Mouse (Mus musculus) embryonic facial prominence, embryonic 14.5 days (tissue): Measurements from ENCODE around the gene Mdga1. TPM values are rescaled to one million over a fixed set of nuclear protein-coding genes. Genes with fewer than 3 reads are reported as not detected.

Experiments
- ATAC-seq: fragments of 200-750 bp; cut with Nextera tagmentation; 2 replicates; pipeline ENCODE4 v1.8.0; 2017; ENCODE audit warnings: low read depth, moderate number of reproducible peaks, moderate TSS enrichment
- DNase-seq: peaks from one replicate; pipeline ENCODE4 v3.0.0-alpha.2; 2015; ENCODE audit warnings: low spot score
- H3K27ac ChIP-seq: fragments of 300-500 bp; sonication (generic); replicated peaks from 2 replicates; pipeline ENCODE4 v1.5.1; 2014; ENCODE audit warnings: low read depth, mild to moderate bottlenecking, low read length, moderate library complexity
- H3K27me3 ChIP-seq: fragments of 300-500 bp; sonication (generic); replicated peaks from 2 replicates; pipeline ENCODE4 v1.6.1; 2014; ENCODE audit warnings: low read length; ENCODE audit not compliant: control insufficient read depth, insufficient read depth
- H3K36me3 ChIP-seq: fragments of 300-500 bp; sonication (generic); 2 replicates; pipeline ENCODE4 v1.6.1; 2014; ENCODE audit warnings: low read length, mixed read lengths; ENCODE audit not compliant: control insufficient read depth, insufficient read depth
- H3K4me1 ChIP-seq: fragments of 300-500 bp; sonication (generic); 2 replicates; pipeline ENCODE4 v1.6.1; 2014; ENCODE audit warnings: antibody characterized with exemption, low read length; ENCODE audit not compliant: control insufficient read depth, insufficient read depth
- H3K4me2 ChIP-seq: fragments of 300-500 bp; sonication (generic); 2 replicates; pipeline ENCODE4 v1.6.1; 2014; ENCODE audit warnings: low read depth, mild to moderate bottlenecking, low read length, moderate library complexity, mixed read lengths
- H3K4me3 ChIP-seq: fragments of 300-500 bp; sonication (generic); 2 replicates; pipeline ENCODE4 v1.5.1; 2014; ENCODE audit warnings: low read depth, mild to moderate bottlenecking, low read length
- H3K9ac ChIP-seq: fragments of 300-500 bp; sonication (generic); 2 replicates; pipeline ENCODE4 v1.6.1; 2014; ENCODE audit warnings: low read depth, mild to moderate bottlenecking, low read length, moderate library complexity, mixed read lengths
- H3K9me3 ChIP-seq: fragments of 300-500 bp; sonication (generic); 2 replicates; pipeline ENCODE4 v1.6.1; 2016; ENCODE audit warnings: low read length; ENCODE audit not compliant: control insufficient read depth
- WGBS: fragments of 180-500 bp; shearing (Covaris S2); extraction: QIAGEN DNeasy Blood & Tissue Kit; methylation state at CpG from one replicate; pipeline ENCODE4 v1.1.7; 2014; 5-methylcytosine and 5-hydroxymethylcytosine counted together
- polyA plus RNA-seq: library from polyadenylated mRNA; unstranded; fragments of >200 nt; fragmentation: Nextera tagmentation; extraction: Ambion mirVana; gene quantifications from 2 replicates; pipeline ENCODE4 v1.2.1, GENCODE M21; 2014

Gene Mdga1
- polyA plus RNA-seq, 1 experiment from 2014 or later, result 5.3 TPM

DNA sequence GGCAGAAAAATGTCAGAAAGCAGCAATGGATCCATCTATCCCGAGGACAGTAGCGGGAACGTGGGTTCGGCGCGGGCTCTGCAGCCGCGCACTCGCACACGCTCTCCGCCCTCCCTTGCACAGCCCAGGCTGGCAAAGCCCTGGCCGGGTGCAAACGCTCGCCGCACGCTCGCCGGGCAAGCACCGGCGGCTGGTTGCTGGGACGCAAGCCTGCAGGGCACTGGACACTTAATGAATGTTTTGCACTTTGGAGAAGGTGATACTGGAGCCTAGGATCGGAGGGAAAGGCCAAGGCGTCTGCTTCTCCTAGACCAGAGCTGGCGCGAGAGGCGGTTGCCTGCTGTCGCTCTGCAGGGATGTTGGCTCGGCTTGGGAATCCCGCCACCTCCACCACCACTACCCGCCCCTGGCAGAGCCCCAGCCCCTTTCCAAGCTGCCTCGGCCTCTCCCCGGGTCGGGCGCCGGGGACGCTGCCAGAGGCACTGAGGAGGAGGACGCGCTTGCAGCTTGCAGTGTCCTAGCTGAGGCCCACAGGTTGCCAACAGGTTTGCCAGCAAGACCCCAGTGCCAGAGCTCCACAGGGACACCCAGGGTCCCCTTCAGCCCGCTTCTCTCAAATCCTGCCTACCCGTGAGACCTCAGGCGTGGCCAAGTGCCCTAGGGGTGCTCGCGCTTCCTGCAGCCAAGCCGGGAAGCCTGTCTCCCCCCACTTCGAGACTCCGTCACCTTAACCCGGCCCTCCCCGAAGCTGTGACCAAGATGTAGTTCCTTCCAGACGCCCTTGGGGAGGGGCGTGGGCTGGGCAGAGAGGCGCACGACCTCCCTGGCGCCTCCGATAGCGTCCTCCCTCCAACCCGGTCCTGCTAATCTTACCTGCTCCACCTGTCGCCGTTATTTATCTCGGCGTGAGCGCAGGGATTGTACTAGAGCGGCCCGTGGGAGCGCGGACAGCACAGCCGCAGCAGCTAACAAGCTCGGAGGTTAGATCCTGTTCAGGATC is 80.6 kb downstream of the Mdga1 start:
- Histone ChIP-seq H3K4me2 (peak overlapping the region; percentile 81), H3K9ac (peak overlapping the region; percentile 70), H3K4me1 (peaks cover 18% of the 10 kb centered on the region), H3K4me3 (peak overlapping the region; percentile 65), H3K27ac (no peak overlapping the region), H3K36me3 (no peaks in the 10 kb centered on the region), H3K9me3 (no peaks in the 10 kb centered on the region), H3K27me3 (peaks cover 45% of the 10 kb centered on the region)
- WGBS, result 2% methylated on average over 57 of the region's 67 CpGs
- ATAC-seq, result peak; percentile 58; the same call in 1 of the 2 replicates
- peak; percentile 51 for DNase-seq

- Histone ChIP-seq H3K27ac (peak overlapping the region; percentile 45), H3K4me1 (peaks cover 18% of the 10 kb centered on the region), H3K9ac (peak overlapping the region; percentile 70), H3K36me3 (no peaks in the 10 kb centered on the region), H3K4me3 (peak overlapping the region; percentile 65), H3K27me3 (peaks cover 54% of the 10 kb centered on the region), H3K4me2 (peak overlapping the region; percentile 81), H3K9me3 (no peaks in the 10 kb centered on the region)
- DNase-seq (peak; percentile 88), ATAC-seq (peak; percentile 42; the same call in 1 of the 2 replicates)
- 0% methylated on average over 32 of the region's 93 CpGs for WGBS
These were observed 81.7 kb downstream of the Mdga1 start for GRCm38 (mm10) chr17:29887881-29888826.

DNA sequence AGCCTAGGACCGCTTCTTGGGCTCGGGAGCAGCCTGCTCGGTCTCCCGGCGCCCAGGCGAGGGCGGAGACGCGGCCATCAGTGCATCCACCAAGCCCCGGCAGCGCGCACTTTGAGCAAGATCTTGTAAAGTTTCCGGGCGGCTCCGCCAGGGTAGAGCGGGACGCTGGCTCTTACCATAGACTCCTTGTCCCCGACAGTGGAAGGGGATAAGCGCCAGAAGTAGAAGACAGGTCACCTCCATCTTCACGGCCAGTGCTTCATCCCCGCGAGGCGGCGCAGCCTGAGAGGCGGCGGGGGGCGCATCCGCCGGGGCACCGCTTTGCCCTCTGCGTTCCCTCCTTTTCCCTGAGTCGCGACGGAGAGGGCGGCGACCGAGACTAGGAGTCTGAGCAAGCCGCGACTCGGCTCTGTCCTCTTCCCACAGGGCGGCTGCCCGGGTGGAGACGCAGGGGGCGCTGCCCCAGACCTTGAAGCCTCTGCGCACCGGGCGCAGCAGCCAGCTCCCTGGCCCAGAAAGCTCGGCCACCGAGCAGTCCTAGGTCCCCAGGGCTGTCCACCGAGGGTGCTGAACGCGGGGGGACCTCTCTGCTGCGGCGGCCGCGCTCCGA is 82.5 kb downstream of the Mdga1 start:
- H3K36me3 ChIP-seq, result no peaks in the 10 kb centered on the region
- WGBS, result 4% methylated on average over 27 of the region's 57 CpGs
- DNase-seq (peak; percentile 56), ATAC-seq (peak; percentile 27; the same call in 1 of the 2 replicates)
- H3K27me3 ChIP-seq, result peaks cover 54% of the 10 kb centered on the region
- H3K4me2 ChIP-seq, result peak overlapping the region; percentile 81
- H3K4me1 ChIP-seq, result peaks cover 18% of the 10 kb centered on the region
- H3K27ac ChIP-seq, result no peak overlapping the region
- peak overlapping the region; percentile 65 for H3K4me3 ChIP-seq
- H3K9ac ChIP-seq, result peak overlapping the region; percentile 70
- H3K9me3 ChIP-seq, result no peaks in the 10 kb centered on the region

GRCm38 (mm10) chr17:29886655-29887251 is 83.1 kb downstream of the Mdga1 start:
- Histone ChIP-seq H3K4me1 (peaks cover 18% of the 10 kb centered on the region), H3K9me3 (no peaks in the 10 kb centered on the region), H3K27ac (no peak overlapping the region), H3K36me3 (no peaks in the 10 kb centered on the region), H3K27me3 (peaks cover 54% of the 10 kb centered on the region), H3K4me3 (peak overlapping the region; percentile 65), H3K4me2 (peak overlapping the region; percentile 81), H3K9ac (peak overlapping the region; percentile 70)
- ATAC-seq, result peak; percentile 10; the same call in 1 of the 2 replicates
- under 1% methylated on average over 38 of the region's 39 CpGs for WGBS
- DNase-seq, result peak; percentile 43

- Histone ChIP-seq H3K9me3 (no peaks in the 10 kb centered on the region), H3K9ac (peak overlapping the region; percentile 70), H3K4me3 (peak overlapping the region; percentile 65), H3K27ac (no peak overlapping the region), H3K27me3 (peaks cover 51% of the 10 kb centered on the region), H3K4me2 (peak overlapping the region; percentile 81), H3K36me3 (no peaks in the 10 kb centered on the region), H3K4me1 (peaks cover 18% of the 10 kb centered on the region)
- 4% methylated on average over 4 of the region's 4 CpGs for WGBS
- DNase-seq, result peak; percentile 72
- no peak for ATAC-seq
These were observed 83.8 kb downstream of the Mdga1 start for GRCm38 (mm10) chr17:29886061-29886460.

GRCm38 (mm10) chr17:29884596-29884995 is 85.3 kb downstream of the Mdga1 start:
- no peaks in the 10 kb centered on the region for H3K36me3 ChIP-seq
- ATAC-seq (no peak), DNase-seq (no peak)
- H3K9ac ChIP-seq, result no peak overlapping the region
- no peaks in the 10 kb centered on the region for H3K9me3 ChIP-seq
- peaks cover 16% of the 10 kb centered on the region for H3K4me1 ChIP-seq
- H3K4me3 ChIP-seq, result no peak overlapping the region
- peaks cover 37% of the 10 kb centered on the region for H3K27me3 ChIP-seq
- H3K4me2 ChIP-seq, result 0 out of 2 replicates have a peak overlapping the region, but pooled peaks have one; percentile 6
- 49% methylated on average over 4 of the region's 6 CpGs for WGBS
- H3K27ac ChIP-seq, result no peak overlapping the region

DNA sequence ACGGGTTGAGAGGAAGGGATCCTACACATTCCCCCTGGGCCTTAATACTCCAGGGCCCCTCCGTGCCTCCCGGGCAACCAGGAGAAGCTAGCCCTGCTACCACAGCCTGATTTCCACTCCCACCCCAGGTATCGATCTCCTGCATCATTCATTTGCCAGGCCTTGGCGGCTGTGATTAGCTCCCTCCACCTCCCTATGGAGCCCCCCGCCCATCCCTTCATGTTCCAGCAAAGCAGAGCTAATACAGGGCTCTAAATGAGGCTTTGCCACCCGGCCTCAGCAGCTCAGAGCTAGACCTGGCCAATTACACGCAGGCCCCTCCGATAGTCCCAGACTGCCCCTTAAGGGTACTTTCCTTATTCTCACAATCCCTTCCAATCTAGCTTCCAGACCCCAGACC is 86.5 kb downstream of the Mdga1 start:
- Histone ChIP-seq H3K4me2 (no peak overlapping the region), H3K9ac (no peak overlapping the region), H3K27ac (no peak overlapping the region), H3K36me3 (no peaks in the 10 kb centered on the region), H3K9me3 (no peaks in the 10 kb centered on the region), H3K4me3 (no peak overlapping the region), H3K4me1 (peaks cover 9% of the 10 kb centered on the region), H3K27me3 (peaks cover 30% of the 10 kb centered on the region)
- no peak for ATAC-seq
- no peak for DNase-seq
- whole genome bisulfite sequencing, result 44% methylated on average over 8 of the region's 9 CpGs
